Mouse (Mus musculus) monocyte, adult 2 months (primary cell): Measurements from ENCODE around the gene Ddx39b.
"Not testable (repeated sequence)": the region's sequence is repeated elsewhere in the genome, so short reads cannot be mapped to it uniquely, and the experiment has no call there.

ENCODE experiments used
- DNase-seq, 2 experiments: peaks; one replicate each; pipeline ENCODE4 v3.0.0; 2022; ENCODE audit warnings: low spot score in 2 of 2, low read depth in 1 of 2

Ddx39b gene

DNA sequence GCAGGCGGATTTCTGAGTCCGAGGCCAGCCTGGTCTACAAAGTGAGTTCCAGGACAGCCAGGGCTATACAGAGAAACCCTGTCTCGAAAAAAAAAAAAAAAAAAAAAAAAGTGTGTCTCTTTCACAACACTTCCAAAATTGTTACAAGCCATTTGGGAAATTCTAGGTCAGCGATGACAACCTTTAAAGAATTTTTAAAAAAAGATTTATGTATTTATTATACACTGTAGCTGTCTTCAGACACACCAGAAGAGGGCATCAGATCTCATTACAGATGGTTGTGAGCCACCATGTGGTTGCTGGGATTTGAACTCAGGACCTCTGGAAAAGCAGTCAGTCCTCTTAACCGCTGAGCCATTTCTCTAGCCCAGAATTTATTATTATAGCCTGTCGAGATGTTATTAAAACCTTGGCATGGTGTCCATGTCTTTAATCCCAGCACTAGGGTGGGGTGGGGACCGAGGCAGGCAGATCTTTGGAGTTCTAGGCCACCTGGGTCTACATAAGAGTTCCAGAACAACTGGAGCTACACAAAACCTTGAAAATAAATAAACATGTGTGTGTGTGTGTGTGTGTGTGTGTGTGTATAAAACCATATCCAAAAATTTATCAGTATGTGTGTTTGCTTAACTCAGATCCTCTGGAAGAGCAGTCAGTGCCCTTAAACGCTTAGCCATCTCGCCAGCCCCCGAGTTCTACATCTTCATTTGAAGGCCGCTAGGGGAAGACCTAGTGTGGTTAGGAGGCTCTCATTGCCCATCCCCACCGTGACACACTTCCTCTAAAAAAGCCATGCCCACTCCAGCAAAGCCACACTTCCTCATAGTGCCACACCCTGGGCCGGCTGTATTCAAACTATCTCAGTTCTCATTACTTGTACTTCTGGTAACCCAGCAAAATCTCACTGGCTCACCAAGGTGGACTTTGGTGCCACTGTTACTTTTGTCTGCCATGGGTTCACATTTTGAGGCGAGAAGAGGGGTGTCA lies 17.2 kb downstream of the Ddx39b start:
- DNase-seq: peak; percentile 91 to 97

- no peak for DNase-seq
Measured at GRCm38 (mm10) chr17:35259621-35260020, 18.1 kb downstream of the Ddx39b start.

DNA sequence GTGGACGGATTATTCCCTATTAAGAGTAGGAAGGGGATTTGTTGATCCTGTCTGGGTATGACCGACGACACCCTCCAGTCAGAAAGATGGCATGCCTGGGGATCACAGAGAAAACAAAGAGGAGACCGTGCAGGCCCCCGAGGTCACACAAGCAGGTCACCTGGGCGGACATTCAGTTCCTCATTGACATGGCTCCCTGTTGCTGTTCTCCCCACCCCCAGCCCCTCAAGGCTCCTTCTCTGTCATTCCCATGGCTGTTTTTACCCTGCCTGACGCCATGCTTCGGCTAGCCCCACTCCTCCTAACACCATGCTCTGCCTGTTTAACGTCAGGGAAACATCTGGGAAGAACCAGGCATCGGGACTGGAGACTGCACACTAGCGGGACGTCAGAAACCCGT lies 20.1 kb downstream of the Ddx39b start:
- no peak for DNase-seq

DNA sequence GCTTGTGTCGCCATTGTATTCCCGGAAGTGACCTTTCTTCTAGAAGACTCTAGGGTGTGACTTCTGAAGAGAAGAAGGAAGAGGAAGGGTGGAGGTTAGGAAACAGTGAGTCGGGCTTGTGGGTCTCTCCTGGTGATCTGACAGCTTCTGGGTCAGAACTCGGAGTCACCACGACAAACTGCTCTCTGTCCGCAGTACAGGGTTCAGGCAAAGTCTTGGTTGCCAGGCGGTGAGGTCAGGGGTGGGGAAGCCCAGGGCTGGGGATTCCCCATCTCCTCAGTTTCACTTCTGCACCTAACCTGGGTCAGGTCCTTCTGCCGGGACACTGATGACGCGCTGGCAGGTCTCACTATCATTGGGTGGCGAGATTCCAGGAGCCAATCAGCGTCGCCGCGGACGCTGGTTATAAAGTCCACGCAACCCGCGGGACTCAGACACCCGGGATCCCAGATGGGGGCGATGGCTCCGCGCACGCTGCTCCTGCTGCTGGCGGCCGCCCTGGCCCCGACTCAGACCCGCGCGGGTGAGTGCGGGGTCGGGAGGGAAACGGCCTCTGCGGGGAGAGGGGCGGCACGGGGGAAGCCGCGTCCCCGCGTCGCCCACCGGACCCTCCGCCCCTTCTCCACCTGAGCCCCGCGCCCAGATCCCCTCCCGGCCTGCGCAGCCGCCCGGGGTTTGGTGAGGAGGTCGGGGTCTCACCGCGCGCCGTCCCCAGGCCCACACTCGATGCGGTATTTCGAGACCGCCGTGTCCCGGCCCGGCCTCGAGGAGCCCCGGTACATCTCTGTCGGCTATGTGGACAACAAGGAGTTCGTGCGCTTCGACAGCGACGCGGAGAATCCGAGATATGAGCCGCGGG lies 21.3 kb downstream of the Ddx39b start, which contains the start of gene H2-D1:
TSS of gene H2-D1 (plus strand) at position 67 of the 859 bp plus-strand sequence.
- peak; percentile 100 for DNase-seq

DNA sequence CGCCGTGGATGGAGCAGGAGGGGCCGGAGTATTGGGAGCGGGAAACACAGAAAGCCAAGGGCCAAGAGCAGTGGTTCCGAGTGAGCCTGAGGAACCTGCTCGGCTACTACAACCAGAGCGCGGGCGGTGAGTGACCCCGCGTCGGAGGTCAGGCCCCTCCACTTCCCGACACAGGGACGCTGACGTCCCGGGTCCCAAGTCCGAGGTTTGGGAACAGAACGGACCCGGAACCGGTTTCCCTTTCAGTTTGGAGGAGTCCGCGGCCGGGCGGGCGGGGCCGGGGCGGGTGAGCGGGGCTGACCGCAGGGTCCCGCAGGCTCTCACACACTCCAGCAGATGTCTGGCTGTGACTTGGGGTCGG lies 22.0 kb downstream of the Ddx39b start:
- no peak for DNase-seq

DNA sequence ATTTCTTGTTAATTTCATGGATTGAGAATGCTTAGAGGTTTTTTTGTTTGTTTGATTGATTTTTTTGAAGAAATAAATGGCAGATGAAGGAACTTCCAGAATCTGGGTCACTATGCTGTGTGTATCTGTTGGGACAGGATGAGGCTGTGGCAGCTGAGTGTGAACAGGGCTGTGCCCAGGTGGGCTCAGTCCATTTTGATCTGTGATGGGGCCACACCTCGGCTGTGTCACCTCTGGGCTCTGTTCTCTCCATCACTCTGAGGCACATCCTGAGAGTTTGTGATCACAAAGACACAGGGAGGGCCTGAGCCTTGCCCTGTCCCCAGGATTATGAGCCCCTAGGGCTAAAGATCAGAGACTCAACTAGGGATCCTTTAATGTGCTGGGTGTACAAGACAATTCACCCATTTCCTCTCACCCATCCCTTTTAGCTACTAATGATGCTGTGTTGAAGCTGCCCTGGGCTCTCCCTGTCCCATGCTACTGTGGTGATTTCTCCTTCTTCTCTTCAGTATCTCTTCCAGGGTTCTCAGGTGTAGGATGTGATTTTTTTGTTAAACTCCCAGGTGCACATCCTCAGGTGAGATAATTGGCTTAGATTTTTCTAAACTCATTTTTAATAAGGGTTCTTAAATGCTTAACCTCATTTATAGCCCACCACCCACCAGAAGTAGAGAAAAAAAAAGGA lies 26.0 kb downstream of the Ddx39b start:
- DNase-seq: no peak

DNA sequence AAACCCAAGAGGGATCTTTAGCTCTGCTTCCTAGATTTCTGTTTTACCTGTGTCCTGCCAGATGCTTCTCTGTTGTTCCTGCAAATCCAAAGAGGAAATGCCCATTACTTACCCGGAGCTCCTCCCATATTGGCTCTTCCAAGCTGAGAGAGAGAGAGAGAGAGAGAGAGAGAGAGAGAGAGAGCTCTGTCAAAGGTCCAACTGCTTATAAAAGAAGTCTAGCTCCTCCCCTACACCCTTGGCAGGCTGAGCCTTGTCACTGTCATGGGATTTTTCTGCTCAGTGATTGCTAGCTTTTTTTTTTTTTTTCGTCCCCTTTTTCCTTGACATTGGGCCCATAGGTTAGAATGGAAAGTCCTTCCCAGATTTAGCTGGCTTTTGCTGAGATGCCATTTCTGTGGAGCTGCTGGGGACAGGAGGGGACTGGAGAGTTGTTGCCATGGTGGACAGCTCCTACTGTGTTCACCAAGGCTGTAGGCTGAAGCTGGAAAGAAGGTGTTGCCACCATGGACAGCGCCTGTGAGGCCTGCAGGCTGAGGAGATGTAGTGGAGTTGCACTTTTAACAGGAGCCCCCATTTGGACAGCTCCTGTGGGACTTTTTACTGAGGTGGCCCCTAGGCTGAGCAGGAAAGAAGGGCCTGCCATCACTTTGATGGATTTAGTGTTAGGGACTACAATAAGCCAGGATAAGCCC lies 28.3 kb downstream of the Ddx39b start:
- DNase-seq: no peak

GRCm38 (mm10) chr17:35272249-35272648 lies 30.7 kb downstream of the Ddx39b start:
- DNase-seq: no peak

DNA sequence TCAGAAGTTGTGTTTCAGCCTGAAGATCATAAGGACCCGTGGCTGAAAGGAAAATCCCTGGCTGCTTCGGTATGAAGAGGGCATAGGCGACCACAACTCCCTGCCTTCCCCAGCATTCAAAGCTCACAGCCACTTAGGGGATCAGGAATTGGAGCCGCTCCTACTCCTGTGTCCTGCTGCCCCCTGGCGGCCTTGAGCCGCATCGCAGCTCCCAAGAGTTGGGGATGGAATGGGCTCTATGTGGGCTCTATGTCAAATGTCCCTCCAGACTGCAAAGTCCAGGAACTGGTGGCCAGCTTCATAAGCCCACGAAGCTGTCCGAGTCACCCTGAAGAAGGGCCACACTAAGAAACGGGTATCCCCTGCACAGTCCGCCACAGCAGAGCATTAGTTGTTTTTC lies 33.2 kb downstream of the Ddx39b start:
- DNase-seq: peak; percentile 67 to 81

GRCm38 (mm10) chr17:35276304-35276864 lies 34.8 kb downstream of the Ddx39b start:
- DNase-seq: no peak

DNA sequence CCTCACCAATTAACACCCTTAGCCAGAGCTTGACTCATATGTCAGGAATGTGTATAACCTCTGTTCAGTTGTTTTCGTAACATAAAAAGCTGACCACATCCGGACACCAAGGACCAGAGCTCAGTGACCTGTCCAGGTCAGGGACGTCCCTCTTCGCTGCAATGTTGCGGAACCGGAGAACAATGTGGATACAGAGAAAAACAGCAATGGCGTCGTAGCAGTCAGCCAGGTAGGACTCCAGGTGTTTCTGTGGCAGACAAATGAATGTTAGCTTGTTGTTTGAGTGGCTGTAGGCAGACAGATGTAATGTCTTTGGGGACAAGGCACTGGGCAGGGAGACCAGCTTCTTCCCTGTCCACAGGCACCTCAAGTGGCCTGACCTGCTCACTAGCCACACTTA lies 36.5 kb downstream of the Ddx39b start:
- DNase-seq: no peak

GRCm38 (mm10) chr17:35278957-35279688 lies 37.6 kb downstream of the Ddx39b start:
- DNase-seq: no peak

DNA sequence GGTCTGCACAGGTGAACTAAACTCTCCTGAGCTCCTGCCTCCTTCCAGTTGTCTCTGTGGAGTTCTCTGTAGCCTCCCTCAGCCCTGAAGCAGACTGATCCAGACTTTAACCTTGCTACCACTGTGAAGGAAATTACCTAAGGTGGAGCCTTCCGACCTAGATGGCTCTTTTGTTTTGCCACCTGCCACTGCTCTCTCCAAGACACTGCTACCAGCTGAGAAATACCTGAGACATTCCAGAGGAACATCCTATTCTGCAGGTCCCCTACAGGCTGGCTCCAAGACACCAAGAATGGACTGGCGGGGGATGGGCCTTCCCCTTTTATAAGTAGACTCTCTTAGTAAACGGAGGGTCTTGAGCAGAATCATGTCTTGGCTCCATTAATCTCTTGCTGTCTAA lies 38.7 kb downstream of the Ddx39b start:
- no peak for DNase-seq

GRCm38 (mm10) chr17:35285431-35285830 lies 43.9 kb downstream of the Ddx39b start:
- no peak for DNase-seq

- DNase-seq: peak; percentile 23 to 65
Measured at GRCm38 (mm10) chr17:35295796-35296195, 54.2 kb downstream of the Ddx39b start.

GRCm38 (mm10) chr17:35300261-35300945 lies 58.9 kb downstream of the Ddx39b start:
- not testable (repeated sequence) for DNase-seq

DNA sequence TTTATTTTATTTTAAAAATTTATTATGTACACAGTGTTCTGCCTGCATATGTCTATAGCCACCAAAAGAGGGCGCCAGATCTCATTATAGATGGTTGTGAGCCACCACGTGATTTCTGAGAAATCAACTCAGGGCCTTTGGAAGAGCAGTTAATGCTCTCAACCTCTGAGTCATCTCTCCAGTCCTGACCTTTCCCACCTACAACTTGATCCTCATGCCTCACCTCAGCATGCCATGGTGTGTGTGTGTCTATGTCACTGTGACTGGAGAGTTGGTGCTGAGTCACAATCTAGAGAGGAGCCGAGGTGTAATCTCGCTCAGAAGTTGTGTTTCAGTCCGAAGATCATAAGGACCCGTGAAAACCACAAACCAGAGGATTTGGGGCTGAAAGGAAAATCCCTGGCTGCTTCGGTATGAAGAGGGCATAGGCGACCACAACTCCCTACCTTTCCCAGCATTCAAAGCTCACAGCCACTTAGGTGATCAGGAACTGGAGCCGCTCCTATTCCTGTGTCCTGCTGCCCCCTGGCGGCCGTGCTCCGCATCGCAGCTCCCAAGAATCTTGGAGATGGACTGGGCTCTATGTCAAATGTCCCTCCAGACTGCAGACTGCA lies 60.2 kb downstream of the Ddx39b start:
- peak; percentile 66 to 89 for DNase-seq

- no peak for DNase-seq
Measured at GRCm38 (mm10) chr17:35303271-35303670, 61.7 kb downstream of the Ddx39b start.
